Mouse (Mus musculus) midbrain, embryonic 16.5 days (tissue): Measurements from ENCODE around the gene H2afv. TPM values are rescaled to one million over a fixed set of nuclear protein-coding genes. Genes with fewer than 3 reads are reported as not detected.

Source experiments
- ATAC-seq: fragments of 200-750 bp; cut with Nextera tagmentation; 2 replicates; pipeline ENCODE4 v1.8.0; 2017; ENCODE audit warnings: moderate TSS enrichment
- H3K27ac ChIP-seq: fragments of 300-500 bp; sonication (generic); 2 replicates; pipeline ENCODE4 v1.5.1; 2014; ENCODE audit warnings: mild to moderate bottlenecking, low read length, mixed read lengths
- H3K27me3 ChIP-seq: fragments of 300-500 bp; sonication (generic); 2 replicates; pipeline ENCODE4 v1.6.1; 2014; ENCODE audit warnings: low read depth, low read length, mixed read lengths; ENCODE audit not compliant: control insufficient read depth, insufficient read depth
- H3K36me3 ChIP-seq: fragments of 300-500 bp; sonication (generic); 2 replicates; pipeline ENCODE4 v1.6.1; 2014; ENCODE audit warnings: mild to moderate bottlenecking, low read length, moderate library complexity, mixed read lengths; ENCODE audit not compliant: control insufficient read depth, insufficient read depth
- H3K4me1 ChIP-seq: fragments of 300-500 bp; sonication (generic); 2 replicates; pipeline ENCODE4 v1.6.1; 2014; ENCODE audit warnings: mild to moderate bottlenecking, low read length, mixed read lengths; ENCODE audit not compliant: control insufficient read depth, insufficient read depth
- H3K4me2 ChIP-seq: fragments of 300-500 bp; sonication (generic); 2 replicates; pipeline ENCODE4 v1.6.1; 2014; ENCODE audit warnings: mild to moderate bottlenecking, low read length, mixed read lengths
- H3K4me3 ChIP-seq: fragments of 300-500 bp; sonication (generic); 2 replicates; pipeline ENCODE4 v1.5.1; 2014; ENCODE audit warnings: low read depth, mild to moderate bottlenecking, low read length, moderate library complexity, mixed read lengths
- H3K9ac ChIP-seq: fragments of 300-500 bp; sonication (generic); 2 replicates; pipeline ENCODE4 v1.6.1; 2014; ENCODE audit warnings: low read depth, low read length, mixed read lengths
- H3K9me3 ChIP-seq: fragments of 300-500 bp; sonication (generic); replicated peaks from 2 replicates; pipeline ENCODE4 v1.6.1; 2014; ENCODE audit warnings: mild to moderate bottlenecking, low read length, mixed read lengths; ENCODE audit not compliant: control insufficient read depth, poor library complexity, severe bottlenecking
- WGBS: fragments of 180-500 bp; shearing (Covaris S2); extraction: QIAGEN DNeasy Blood & Tissue Kit; methylation state at CpG from one replicate; pipeline ENCODE4 v1.1.7; 2014; 5-methylcytosine and 5-hydroxymethylcytosine counted together
- polyA plus RNA-seq: library from polyadenylated mRNA; unstranded; fragments of >200 nt; fragmentation: Nextera tagmentation; extraction: Ambion mirVana; gene quantifications from 2 replicates; pipeline ENCODE4 v1.2.1, GENCODE M21; 2015

H2afv gene
- polyA plus RNA-seq, 1 experiment from 2014 or later = 203 TPM

GRCm38 (mm10) chr11:6404699-6405566 is 39.3 kb downstream of the H2afv start:
- Histone ChIP-seq H3K4me2 (no peak overlapping the region), H3K4me3 (no peak overlapping the region), H3K27ac (peak overlapping the region; percentile 60), H3K4me1 (no peaks in the 10 kb centered on the region), H3K9me3 (no peaks in the 10 kb centered on the region), H3K36me3 (peaks cover 48% of the 10 kb centered on the region), H3K9ac (no peak overlapping the region; the same call in 1 of the 2 replicates), H3K27me3 (no peaks in the 10 kb centered on the region)
- WGBS = 94% methylated on average over 9 of the region's 9 CpGs
- ATAC-seq = no peak

GRCm38 (mm10) chr11:6403830-6404405 is 40.3 kb downstream of the H2afv start:
- Histone ChIP-seq H3K4me1 (no peaks in the 10 kb centered on the region), H3K27ac (no peak overlapping the region), H3K27me3 (no peaks in the 10 kb centered on the region), H3K9ac (no peak overlapping the region), H3K4me3 (no peak overlapping the region), H3K4me2 (no peak overlapping the region), H3K9me3 (no peaks in the 10 kb centered on the region), H3K36me3 (peaks cover 57% of the 10 kb centered on the region)
- ATAC-seq = no peak
- 98% methylated on average over 5 of the region's 5 CpGs for WGBS

GRCm38 (mm10) chr11:6402515-6403510 is 41.4 kb downstream of the H2afv start:
- H3K36me3 ChIP-seq = peaks cover 68% of the 10 kb centered on the region
- no peak overlapping the region for H3K4me2 ChIP-seq
- H3K9me3 ChIP-seq = no peaks in the 10 kb centered on the region
- WGBS = 88% methylated on average over 19 of the region's 19 CpGs
- no peak for ATAC-seq
- no peak overlapping the region for H3K9ac ChIP-seq
- H3K27me3 ChIP-seq = no peaks in the 10 kb centered on the region
- H3K4me1 ChIP-seq = no peaks in the 10 kb centered on the region
- H3K4me3 ChIP-seq = no peak overlapping the region
- no peak overlapping the region for H3K27ac ChIP-seq

GRCm38 (mm10) chr11:6398141-6398540 is 46.1 kb downstream of the H2afv start:
- no peak overlapping the region for H3K4me2 ChIP-seq
- no peaks in the 10 kb centered on the region for H3K9me3 ChIP-seq
- H3K27me3 ChIP-seq = no peaks in the 10 kb centered on the region
- no peak for ATAC-seq
- no peak overlapping the region for H3K27ac ChIP-seq
- H3K9ac ChIP-seq = no peak overlapping the region
- no peak overlapping the region for H3K4me3 ChIP-seq
- peaks cover 68% of the 10 kb centered on the region for H3K36me3 ChIP-seq
- 95% methylated on average over 9 of the region's 10 CpGs for WGBS
- H3K4me1 ChIP-seq = no peaks in the 10 kb centered on the region

GRCm38 (mm10) chr11:6395565-6395964 is 48.7 kb downstream of the H2afv start:
- 84% methylated on average over 5 of the region's 5 CpGs for WGBS
- peaks cover 54% of the 10 kb centered on the region for H3K36me3 ChIP-seq

GRCm38 (mm10) chr11:6393866-6394265 is 50.4 kb downstream of the H2afv start:
- ATAC-seq = no peak
- Histone ChIP-seq H3K4me1 (peaks cover 21% of the 10 kb centered on the region), H3K36me3 (peaks cover 40% of the 10 kb centered on the region), H3K4me3 (no peak overlapping the region), H3K9me3 (no peaks in the 10 kb centered on the region), H3K4me2 (no peak overlapping the region), H3K27ac (no peak overlapping the region), H3K27me3 (no peaks in the 10 kb centered on the region), H3K9ac (no peak overlapping the region)
- WGBS = 86% methylated on average over 1 of the region's 1 CpGs

More at GRCm38 (mm10) chr11:6395565-6395964, 48.7 kb downstream of the H2afv start:
- Histone ChIP-seq H3K9ac (no peak overlapping the region), H3K4me3 (no peak overlapping the region), H3K4me2 (no peak overlapping the region), H3K9me3 (no peaks in the 10 kb centered on the region), H3K27me3 (no peaks in the 10 kb centered on the region), H3K27ac (no peak overlapping the region), H3K4me1 (peaks cover 14% of the 10 kb centered on the region)
- no peak for ATAC-seq

- 90% methylated on average over 6 of the region's 6 CpGs for WGBS
- Histone ChIP-seq H3K9ac (no peak overlapping the region), H3K36me3 (peaks cover 30% of the 10 kb centered on the region), H3K9me3 (no peaks in the 10 kb centered on the region), H3K4me1 (peaks cover 21% of the 10 kb centered on the region), H3K27me3 (no peaks in the 10 kb centered on the region), H3K4me3 (no peak overlapping the region), H3K4me2 (no peak overlapping the region), H3K27ac (no peak overlapping the region)
- no peak for ATAC-seq
These were observed 51.4 kb downstream of the H2afv start for GRCm38 (mm10) chr11:6392857-6393256.

- WGBS = 97% methylated on average over 8 of the region's 8 CpGs
- H3K9ac ChIP-seq = no peak overlapping the region
These were observed 52.5 kb downstream of the H2afv start for GRCm38 (mm10) chr11:6391516-6392276.

More at GRCm38 (mm10) chr11:6391516-6392276, 52.5 kb downstream of the H2afv start:
- no peak overlapping the region for H3K27ac ChIP-seq
- H3K4me1 ChIP-seq = peaks cover 21% of the 10 kb centered on the region
- H3K4me3 ChIP-seq = no peak overlapping the region
- no peak overlapping the region for H3K4me2 ChIP-seq
- no peaks in the 10 kb centered on the region for H3K27me3 ChIP-seq
- no peak for ATAC-seq
- H3K36me3 ChIP-seq = peaks cover 20% of the 10 kb centered on the region; the same call in 1 of the 2 replicates
- H3K9me3 ChIP-seq = no peaks in the 10 kb centered on the region
